Mouse (Mus musculus) layer of hippocampus, adult 2 months (tissue): ENCODE data around the gene Cdc42. TPM values are rescaled to one million over a fixed set of nuclear protein-coding genes. Genes with fewer than 3 reads are reported as not detected.

Experiments used
- DNase-seq, 2 experiments: peaks; one replicate each; pipeline ENCODE4 v3.0.0; 2022; ENCODE audit warnings: low spot score in 2 of 2
- H3K27ac ChIP-seq: fragments of 200-600 bp; 2 replicates; pipeline ENCODE4 v1.8.1; 2022
- H3K4me3 ChIP-seq: fragments of 200-600 bp; 2 replicates; pipeline ENCODE4 v1.8.1; 2022; ENCODE audit warnings: mild to moderate bottlenecking
- CTCF ChIP-seq: fragments of 200-600 bp; conservative IDR thresholded peaks from 2 replicates; pipeline ENCODE4 v1.8.1; 2022; ENCODE audit warnings: antibody characterized with exemption, mild to moderate bottlenecking, moderate library complexity
- total RNA-seq, 2 experiments: library from RNA; stranded (reverse); gene quantifications; 2 replicates each; pipeline ENCODE4 v1.2.3; 2021

The Cdc42 gene
- total RNA-seq, 2 experiments from 2014 or later, result 300 to 303 TPM

DNA sequence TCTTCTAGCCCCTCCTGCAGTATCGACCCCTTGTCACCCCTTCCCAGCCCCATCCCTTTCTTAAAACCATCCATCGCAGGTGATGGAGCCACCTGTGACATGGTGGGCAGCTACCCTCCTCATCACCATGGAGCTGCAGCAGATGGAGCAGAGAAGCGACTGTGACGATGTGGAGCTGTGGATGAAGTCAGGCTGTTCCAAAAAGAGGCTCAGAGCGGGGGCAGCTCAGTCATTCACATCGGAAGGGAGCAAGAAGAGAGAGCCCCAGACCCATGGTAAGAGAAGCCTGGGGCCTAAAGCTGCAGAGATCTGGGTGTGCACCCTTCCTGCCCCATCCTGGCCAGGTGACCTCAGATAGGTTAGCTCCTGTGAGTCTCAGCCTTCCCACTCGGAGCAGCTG, 53.4 kb downstream of the Cdc42 start:
- Histone ChIP-seq H3K27ac (peak overlapping the region; percentile 62), H3K4me3 (no peak overlapping the region)
- no peak for TF ChIP-seq CTCF
- no peak for DNase-seq

DNA sequence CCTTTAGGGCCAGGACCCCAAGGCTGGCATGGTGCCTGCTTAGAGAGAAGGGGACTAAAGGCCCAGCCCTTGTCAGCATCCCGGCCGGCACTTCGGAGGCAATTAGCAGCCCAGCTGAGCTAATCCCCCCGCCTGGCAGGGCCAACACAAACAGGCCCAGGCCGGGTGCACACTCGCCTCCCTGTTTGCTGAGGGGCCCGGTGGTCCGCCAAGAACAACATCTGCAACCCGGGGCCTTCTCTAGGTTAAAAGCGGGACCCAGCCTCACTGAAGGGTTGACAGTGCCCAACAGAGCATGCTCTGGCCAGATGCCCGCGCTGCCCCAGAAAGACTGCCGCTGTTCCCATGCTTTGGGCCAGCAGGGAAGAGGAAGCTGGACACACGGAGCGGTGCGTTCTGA, 55.9 kb downstream of the Cdc42 start:
- no peak for DNase-seq
- Histone ChIP-seq H3K4me3 (no peak overlapping the region), H3K27ac (peak overlapping the region; percentile 28; the same call in 1 of the 2 replicates)
- no peak for TF ChIP-seq CTCF

DNA sequence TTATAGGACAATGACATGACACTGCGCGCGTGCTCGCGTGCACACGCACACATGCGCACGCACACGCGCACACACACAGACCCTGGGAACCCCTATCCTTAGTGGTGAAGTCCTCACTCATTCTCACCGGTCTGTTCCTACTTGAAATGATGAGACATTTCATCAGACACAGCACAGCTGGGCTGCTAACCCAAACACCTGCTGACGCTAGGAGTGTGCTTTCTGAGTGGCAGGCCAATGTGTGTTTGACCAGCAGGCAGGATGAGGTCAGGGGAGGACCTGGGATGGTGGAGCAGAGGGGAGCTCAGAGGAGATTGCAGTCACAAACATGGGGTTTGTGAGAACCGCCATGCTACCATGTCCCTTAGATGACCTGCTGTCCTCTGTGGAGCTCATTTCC, 57.3 kb downstream of the Cdc42 start:
- no peak for TF ChIP-seq CTCF
- DNase-seq, result no peak
- H3K4me3 ChIP-seq, result no peak overlapping the region
- H3K27ac ChIP-seq, result no peak overlapping the region

DNA sequence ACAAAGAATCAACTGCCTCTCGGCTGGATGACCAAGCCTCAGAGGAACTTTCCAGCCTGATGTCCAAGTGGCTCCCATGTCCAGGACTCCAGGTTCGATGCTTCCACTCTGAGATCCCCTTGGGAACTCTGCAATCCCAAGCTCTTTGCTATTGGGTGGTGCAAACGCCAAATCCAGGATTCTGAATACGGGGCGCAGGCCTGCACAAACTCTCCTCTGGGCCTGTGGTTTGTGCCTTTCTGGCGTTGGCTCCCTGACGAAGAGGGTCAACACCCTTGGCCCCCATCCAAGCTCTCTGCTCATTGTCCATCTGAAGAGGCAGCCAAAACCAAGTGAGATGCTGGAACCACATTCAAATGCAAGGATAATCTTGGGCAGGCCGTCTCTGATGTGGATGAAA, 59.1 kb downstream of the Cdc42 start:
- TF ChIP-seq CTCF, result no peak
- Histone ChIP-seq H3K27ac (no peak overlapping the region), H3K4me3 (no peak overlapping the region)
- no peak for DNase-seq

DNA sequence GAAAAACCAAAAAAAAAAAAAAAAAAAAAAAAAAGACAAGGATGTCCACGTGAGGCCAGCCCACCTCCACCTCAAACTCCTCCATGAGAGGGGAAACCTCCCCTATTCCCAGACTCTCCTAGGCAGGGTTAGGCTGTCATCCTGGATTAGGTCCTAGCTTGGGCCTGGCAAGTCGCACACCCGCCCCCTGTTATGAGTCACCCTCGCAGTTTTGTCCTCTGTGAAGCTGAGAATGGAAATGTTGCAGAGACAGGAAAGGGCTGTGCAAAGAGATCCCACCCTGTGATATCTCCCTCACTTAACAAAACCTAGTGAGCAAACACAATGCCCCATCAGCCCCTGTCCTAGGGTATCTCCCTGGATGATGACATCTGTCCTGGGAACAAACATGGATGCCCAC, 59.9 kb downstream of the Cdc42 start:
- no peak for DNase-seq
- H3K27ac ChIP-seq, result 0 out of 2 replicates have a peak overlapping the region, but pooled peaks have one; percentile 5
- TF ChIP-seq CTCF, result no peak
- H3K4me3 ChIP-seq, result no peak overlapping the region

DNA sequence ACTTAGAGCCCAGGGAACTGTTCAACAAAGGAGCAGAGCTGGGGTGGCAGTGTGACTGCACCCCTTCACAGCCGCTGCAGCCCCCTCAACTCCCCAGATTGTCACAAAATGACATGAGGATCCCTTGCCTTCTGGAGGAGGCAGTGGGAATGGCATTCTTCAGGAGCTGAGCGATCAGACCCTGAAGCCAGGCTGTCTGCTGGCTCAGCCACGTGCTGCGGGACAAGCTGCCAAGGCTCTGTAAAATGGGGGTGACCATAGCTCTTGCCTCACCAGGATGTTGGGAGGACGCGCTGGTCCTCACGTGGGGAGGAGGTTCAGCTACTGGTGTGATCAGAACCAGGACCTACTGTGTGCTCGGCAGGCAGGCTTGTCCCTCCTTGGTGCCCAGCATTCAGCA, 62.6 kb downstream of the Cdc42 start:
- Histone ChIP-seq H3K27ac (peak overlapping the region; percentile 62), H3K4me3 (no peak overlapping the region)
- no peak for DNase-seq
- 0 out of 2 replicates have a peak, but pooled peaks have one; percentile 6 for TF ChIP-seq CTCF

DNA sequence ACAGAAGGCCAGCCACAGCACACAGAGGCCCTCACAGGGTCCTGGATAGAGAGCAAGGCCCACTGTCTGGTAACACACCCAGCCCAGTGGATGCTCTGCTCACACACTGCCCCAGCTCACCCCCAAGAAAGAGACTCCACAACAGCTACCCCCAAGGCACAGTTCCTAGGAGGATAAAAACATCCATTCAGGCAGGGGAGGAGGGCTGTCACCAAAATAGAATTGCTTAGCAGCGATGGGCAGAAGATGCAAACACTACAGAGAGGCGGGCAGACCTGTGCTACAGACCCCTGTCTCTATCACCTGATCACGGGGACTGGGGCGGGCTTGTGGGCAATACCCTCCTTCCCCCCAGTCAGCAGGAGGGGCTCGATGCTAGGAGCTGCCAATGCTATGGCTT, 63.0 kb downstream of the Cdc42 start:
- Histone ChIP-seq H3K4me3 (no peak overlapping the region), H3K27ac (peak overlapping the region; percentile 62)
- TF ChIP-seq CTCF, result no peak
- no peak for DNase-seq

DNA sequence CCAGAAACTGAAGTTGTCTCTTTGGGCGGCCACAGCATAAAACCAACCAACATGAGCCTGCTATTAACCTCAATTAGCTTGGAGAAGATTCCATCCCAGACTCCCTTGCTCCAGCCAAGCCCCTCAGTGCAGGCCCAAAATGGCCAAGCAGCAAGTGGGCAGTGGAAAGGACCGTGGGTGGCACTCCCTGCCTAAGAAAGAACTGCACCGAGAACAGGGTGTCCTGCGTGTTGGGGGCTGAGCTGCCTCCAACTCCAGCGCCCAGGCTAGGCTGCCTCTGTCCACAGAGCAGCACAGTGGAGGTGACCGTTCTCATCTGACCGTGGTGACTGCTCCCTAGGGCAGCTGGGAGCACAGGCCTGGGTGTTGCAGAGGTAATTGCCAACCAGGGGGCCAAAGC, 63.5 kb downstream of the Cdc42 start:
- Histone ChIP-seq H3K4me3 (no peak overlapping the region), H3K27ac (peak overlapping the region; percentile 62; the same call in 1 of the 2 replicates)
- TF ChIP-seq CTCF, result no peak
- no peak for DNase-seq

DNA sequence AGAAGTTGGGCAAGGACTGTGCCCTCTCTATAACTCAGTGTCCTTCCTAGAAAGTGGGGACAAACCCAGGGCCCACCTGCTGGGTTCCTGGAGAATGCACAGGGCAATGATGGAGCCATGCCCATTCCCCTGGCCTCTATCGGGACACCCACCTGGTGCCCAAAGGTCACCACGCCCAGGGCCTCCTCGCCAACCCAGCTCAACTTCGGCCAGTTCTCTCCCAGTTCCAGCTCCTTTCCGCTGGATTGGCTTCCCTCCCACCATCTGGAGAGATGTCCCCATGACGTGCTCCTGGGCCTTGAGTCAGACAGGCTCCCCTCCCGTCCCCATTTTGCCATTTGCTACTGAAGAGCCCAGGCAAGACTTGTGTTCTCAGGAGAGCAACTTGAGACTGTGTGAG, 64.9 kb downstream of the Cdc42 start:
- Histone ChIP-seq H3K27ac (no peak overlapping the region), H3K4me3 (no peak overlapping the region)
- no peak for DNase-seq
- no peak for TF ChIP-seq CTCF

DNA sequence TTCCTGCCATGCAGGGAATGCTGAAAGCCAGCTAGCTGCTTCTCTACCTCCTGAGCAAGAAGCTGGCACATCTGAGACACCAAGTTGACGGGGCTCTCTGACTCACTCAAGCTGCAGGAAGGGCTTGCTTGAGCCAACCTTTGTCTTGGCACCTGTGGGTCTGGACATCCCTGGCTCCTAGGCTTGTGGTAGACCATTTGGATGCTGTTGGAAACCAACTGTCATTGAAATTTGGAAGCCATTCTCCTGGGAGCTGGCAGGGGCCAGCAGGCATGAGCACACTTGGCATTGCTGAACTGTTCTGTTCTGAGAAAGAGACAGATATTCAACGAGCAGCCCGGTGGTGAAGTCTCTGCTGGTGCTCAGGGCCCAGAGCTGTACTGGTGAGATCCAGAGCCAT, 67.3 kb downstream of the Cdc42 start:
- Histone ChIP-seq H3K27ac (peak overlapping the region; percentile 15; the same call in 1 of the 2 replicates), H3K4me3 (no peak overlapping the region)
- no peak for DNase-seq
- TF ChIP-seq CTCF, result no peak

DNA sequence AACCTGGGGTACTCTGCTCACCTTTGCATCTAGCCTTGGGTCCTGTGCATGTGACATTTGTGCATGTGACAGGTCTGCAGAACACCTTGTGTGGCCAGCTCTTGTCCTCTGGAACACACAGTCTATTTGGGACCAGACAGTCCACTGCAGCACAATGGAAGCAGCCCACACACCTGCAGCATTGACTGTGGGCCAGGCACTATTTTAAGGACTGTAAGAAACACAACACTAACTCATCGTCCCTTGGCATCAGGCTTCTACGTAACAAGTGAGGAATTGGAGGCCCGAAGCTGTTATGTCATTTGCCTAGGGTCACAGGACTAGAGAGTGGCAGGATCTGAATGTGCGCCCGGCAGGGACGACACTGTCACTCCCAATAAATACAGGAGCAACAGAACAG, 67.8 kb downstream of the Cdc42 start:
- no peak for TF ChIP-seq CTCF
- Histone ChIP-seq H3K27ac (peak overlapping the region; percentile 15; the same call in 1 of the 2 replicates), H3K4me3 (no peak overlapping the region)
- no peak for DNase-seq

DNA sequence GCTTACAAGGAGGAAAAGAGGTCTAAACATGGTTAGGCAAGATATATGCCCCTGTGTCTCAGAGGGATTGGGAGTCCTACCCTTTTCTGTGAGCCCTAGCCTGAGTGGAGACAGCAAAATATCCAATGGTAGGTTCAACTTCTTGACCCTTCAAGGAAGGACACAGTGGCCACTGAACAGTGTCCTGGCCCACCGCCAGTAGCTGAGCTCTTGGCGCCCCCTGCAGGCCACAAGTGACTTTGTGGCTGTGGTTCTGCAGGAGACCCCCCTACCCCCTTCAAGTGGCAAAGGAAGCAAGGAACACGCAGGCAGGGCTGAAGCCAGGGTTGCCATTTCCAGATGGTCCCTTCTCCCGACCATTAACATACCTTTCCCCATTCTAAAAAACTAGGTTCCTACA, 69.7 kb downstream of the Cdc42 start:
- peak; percentile 90 for TF ChIP-seq CTCF
- no peak overlapping the region for H3K4me3 ChIP-seq
- DNase-seq, result peak in 1 of 2 experiments; percentile 49
- H3K27ac ChIP-seq, result no peak overlapping the region

DNA sequence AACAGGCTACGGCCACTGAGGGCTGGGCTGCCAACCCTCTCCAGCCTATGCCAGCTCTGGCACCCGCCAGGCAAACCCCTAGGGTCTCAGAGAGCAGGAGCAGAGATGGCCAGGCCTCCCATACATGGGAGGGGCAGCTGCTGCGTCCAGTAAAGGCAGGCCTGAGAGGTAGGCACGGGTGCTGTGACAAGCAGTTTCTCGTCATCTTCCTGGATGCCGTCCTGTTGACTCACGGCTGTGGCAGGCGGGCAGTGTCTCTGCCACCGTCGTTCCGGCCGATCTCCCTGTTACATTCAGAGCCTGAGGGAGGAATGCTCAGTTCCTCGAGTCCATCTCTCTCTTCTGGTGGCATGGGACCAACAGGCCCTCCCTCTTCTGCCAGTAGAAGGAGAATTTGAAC, 70.3 kb downstream of the Cdc42 start:
- no peak for DNase-seq
- no peak for TF ChIP-seq CTCF
- H3K27ac ChIP-seq, result no peak overlapping the region
- no peak overlapping the region for H3K4me3 ChIP-seq

DNA sequence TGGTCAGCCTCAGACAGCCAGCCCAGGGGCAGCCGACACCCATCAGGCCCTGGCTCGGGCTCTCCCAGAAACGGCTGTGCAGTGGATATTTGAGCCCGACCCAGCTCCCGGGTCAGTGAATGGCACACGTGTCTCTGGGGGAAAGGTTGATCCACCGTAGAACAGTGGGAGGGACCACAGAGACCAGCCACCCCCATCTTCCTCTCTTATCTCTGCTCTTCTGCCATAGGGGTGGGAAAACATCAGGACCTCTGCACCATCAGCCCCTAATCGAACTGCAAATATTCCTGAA, 70.9 kb downstream of the Cdc42 start:
- H3K4me3 ChIP-seq, result no peak overlapping the region
- H3K27ac ChIP-seq, result no peak overlapping the region
- DNase-seq, result no peak
- TF ChIP-seq CTCF, result no peak
